Mouse (Mus musculus) layer of hippocampus, postnatal 25 days (tissue): ENCODE data around the gene Krt42. TPM values are rescaled to one million over a fixed set of nuclear protein-coding genes. Genes with fewer than 3 reads are reported as not detected.
A peak's percentile ranks its signal among the peaks of the same experiment; 100 is the strongest.
"Not testable (repeated sequence)": the region's sequence is repeated elsewhere in the genome, so short reads cannot be mapped to it uniquely, and the experiment has no call there.

Source experiments
- DNase-seq, 2 experiments: peaks; one replicate each; pipeline ENCODE4 v3.0.0; 2022; ENCODE audit warnings: mixed read lengths in 2 of 2, low spot score in 1 of 2; ENCODE audit errors: extremely low spot score in 1 of 2
- total RNA-seq, 2 experiments: library from RNA; stranded (reverse); gene quantifications; 2 replicates each; pipeline ENCODE4 v1.2.3; 2021

Gene Krt42
- total RNA-seq, 2 experiments from 2014 or later, result not detected

DNA sequence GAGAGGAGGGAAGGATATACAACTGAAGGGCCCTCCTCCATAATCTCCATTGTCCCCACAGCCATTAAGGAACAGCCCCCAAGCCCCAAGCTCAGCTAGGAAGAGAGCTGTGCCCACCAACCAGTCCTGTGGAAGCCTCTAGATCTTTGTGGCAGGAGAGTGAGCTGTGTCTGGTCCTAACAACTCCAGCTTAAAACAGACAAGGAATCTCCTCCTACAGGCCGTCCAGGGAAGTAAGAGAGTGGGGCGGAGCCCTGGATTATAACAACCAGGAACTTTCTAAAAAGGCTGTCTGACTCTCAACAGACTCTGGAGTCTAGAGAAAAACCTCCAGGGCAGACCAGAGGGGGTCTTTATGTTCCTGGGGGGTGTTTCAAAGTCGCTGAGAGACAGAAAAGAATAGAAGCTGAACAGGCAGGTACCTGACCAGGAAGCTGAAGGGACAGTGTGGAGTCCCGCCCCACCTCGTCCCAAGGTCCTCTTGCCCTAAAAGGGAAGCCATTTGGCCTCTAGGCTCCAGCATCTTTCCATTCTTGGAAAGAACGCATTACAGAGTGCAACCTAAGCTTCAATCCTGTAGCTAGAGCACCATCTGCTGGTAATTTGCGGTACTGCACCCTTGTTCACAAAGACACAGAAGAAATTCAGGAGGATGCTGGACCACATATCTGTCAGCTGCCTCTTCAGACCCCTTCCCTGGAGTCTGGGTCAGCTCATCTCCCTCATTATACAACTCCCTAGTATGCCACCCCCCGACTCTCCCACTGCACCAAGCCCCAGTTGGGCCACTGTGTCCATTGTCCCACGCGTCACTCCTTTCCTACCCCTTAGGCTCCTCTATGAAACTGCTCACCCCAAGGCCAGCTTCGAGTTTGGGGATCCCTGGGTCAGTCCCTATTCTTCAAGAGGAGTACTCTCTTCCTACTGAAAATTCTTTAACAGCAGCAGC lies 12.2 kb upstream of the Krt42 start:
- DNase-seq, result peak; percentile 88 to 99

- no peak for DNase-seq
These were observed 9.1 kb upstream of the Krt42 start for GRCm38 (mm10) chr11:100278759-100279158.

DNA sequence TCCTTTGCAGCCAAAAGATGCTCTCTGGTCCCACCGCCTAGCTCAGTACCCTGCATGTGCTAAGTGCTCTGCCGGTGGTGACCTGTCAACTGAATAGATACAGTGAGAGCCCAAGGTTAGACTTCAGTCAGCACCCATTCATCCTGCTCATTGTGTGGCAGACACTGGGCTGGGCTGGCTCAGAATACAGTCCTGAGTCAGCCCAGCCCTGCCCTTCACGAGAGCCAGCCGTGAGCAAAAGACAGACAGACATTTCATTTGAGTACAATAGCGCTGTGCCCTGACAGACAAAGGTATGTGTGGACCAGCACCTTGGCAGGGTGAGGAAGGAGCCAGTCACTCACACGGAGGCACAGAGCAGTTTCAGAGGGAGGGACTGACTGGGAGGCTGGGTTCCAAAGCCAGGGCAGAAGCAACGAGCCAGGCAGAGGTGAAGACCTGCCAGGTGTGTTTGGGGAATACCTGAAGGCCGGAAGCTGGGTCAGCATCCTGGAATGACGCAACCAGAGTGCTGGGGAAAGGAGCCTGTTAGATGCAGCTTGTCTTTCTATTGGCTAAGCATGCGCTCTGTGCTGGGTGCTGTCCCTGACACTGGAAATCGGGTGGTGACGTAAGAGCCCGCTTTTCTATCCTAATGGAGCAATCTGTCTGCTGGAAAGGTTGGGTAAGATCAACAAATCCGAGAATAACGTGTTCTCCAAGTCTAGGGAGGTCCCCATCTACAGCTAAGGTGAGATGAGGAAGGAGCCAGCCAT lies 8.2 kb upstream of the Krt42 start:
- DNase-seq, result no peak

GRCm38 (mm10) chr11:100275466-100275865 lies 5.8 kb upstream of the Krt42 start:
- DNase-seq, result no peak

GRCm38 (mm10) chr11:100274719-100275118 lies 5.0 kb upstream of the Krt42 start:
- no peak for DNase-seq

GRCm38 (mm10) chr11:100271878-100272277 lies 2.2 kb upstream of the Krt42 start:
- no peak for DNase-seq

- no peak for DNase-seq
These were observed 7.4 kb downstream of the Krt42 start for GRCm38 (mm10) chr11:100262058-100262980.

DNA sequence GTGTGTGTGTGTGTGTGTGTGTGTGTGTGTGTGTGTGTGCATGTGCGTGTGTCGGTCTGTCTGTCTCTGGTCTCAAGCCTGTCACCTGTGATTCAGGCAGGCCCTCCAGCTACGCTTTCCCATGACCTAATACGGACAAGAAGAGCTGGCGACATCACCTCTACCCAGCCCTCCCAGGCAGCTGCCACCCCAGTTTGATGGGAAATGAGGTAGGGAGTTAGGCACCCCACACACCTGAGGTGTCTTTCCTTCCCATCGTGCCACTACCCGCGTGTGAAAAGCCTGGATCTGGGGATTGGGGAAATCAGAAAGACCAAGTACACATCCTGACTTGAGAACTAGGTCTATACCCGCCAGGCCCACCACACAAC lies 8.5 kb downstream of the Krt42 start:
- no peak for DNase-seq

- DNase-seq, result no peak
These were observed 9.0 kb downstream of the Krt42 start, which contains the start of gene Krt17 for GRCm38 (mm10) chr11:100260514-100261234. Gene Krt17, minus strand, starts transcription at chr11:100261029.

DNA sequence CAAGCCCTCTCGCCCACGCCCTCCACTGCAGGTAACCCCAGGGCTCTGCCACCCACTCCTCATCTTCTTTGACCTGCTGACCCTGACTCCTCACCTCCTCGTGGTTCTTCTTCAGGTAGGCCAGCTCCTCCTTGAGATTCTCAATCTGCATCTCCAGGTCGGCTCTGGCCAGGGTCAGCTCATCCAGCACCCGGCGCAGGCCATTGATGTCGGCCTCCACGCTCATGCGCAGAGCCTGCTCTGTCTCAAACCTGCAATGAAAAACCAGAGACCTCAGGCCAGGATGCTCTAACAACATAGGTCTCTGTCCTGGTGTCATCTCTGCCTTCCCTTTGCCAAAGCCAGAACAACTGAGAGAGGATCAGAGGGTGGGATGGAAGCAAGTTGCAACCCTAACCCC lies 10.6 kb downstream of the Krt42 start:
- DNase-seq, result no peak

DNA sequence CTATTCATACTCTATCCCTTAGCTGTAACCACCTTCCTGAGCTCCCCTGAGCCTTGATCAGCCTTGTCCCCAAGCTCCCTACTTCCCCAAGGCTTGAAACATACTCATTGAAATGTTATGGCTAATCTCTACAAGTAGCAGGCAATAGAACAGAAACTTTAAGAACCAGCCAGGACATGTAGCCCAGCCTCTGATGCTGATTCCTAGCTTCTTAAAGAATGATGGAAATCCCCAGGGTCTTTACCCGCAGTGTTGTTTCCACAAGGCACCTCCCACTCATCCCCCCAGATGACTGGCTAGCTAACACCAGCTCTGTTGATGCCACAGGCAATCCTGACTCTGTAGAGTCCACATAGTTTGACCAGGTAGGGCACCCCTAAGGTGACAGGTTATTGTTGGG lies 11.7 kb downstream of the Krt42 start:
- no peak for DNase-seq

DNA sequence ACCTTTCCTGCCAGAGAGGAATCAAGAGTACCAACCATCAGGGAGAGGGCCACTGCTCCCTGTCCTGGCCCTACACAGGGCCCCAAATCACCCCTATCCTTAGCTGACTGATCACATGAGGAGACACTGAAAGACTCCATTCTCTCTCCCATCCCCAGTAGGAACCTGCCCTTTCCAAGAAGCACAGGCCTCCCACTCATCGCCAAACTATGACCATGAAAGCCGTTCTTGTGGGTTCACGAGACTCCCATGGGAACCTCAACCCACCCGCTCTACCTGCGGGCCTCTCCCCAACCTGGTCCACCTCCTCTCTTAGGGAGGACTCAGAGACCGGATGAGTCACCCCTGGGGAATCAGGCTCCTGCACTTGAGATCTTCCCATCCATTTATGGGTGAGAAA lies 14.2 kb downstream of the Krt42 start:
- DNase-seq, result no peak

- DNase-seq, result no peak
These were observed 15.1 kb downstream of the Krt42 start for GRCm38 (mm10) chr11:100254360-100255090.

DNA sequence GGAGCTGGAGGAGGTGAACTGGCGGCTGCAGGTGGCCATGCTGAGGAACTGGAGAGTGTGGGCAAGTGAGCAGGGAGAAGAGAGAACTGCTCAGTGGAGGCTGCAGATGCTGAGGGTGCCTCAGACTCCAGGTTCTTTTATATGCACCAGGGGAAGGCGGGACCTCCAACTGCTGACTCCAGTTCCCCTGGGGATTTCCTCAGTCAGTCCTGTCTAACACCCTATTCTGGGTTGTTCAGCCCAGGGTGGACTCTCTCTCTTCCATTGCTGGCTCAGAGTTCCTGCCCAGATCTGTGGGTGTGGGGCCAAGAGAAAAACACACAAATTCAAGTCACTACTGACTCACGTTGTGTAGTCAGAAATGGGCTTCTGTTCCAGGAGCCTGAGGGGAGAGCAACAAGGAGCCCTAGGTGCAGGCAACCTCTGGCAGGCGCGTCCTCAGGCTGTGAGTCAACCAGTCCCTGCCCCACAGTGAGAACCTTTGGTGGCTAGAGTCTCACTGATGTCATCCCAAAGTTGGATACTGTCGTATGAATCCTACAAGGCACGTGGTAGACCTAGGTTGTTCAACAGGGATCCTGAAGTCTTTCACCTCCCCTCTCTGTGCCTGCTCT lies 20.7 kb downstream of the Krt42 start, which contains the start of gene Krt16:
Krt16 (minus strand) TSS at position 51 of the 614 bp plus-strand sequence.
- no peak for DNase-seq

GRCm38 (mm10) chr11:100246471-100246870 lies 23.2 kb downstream of the Krt42 start:
- not testable (repeated sequence) for DNase-seq

GRCm38 (mm10) chr11:100240272-100240671 lies 29.4 kb downstream of the Krt42 start:
- not testable (repeated sequence) for DNase-seq

DNA sequence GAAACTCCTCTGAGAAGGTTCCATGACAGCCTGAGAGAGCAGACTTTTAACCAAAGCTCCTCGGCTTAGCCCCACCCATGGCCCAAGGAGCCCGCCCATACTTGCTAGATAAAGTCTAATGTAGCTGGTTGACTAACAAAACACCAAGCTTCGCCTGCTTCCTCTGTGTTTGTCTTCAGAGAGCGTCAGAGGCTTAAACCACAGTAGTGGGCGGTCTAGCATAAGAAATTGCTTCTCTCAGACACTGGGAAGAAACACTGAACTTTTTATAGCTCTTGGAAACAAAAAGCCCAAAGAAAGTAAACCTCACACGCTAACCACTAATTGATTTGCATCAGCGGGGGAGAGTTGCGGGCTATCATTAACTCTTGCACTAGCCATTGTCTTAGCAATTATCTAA lies 47.9 kb downstream of the Krt42 start:
- no peak for DNase-seq

- DNase-seq, result no peak
These were observed 50.4 kb downstream of the Krt42 start for GRCm38 (mm10) chr11:100219304-100219703.
